Mouse (Mus musculus) cerebellum, adult 9-11 months (tissue): ENCODE measurements around the gene Sar1a.

Source experiments
- DNase-seq: peaks from one replicate; pipeline ENCODE4 v3.0.0; 2022

Sar1a gene

GRCm38 (mm10) chr10:61680015-61680913, at the start of gene Sar1a:
Gene Sar1a, plus strand, starts transcription at chr10:61680299.
- DNase-seq = peak; percentile 98

GRCm38 (mm10) chr10:61632445-61632844, 47.7 kb upstream of the Sar1a start:
- no peak for DNase-seq

GRCm38 (mm10) chr10:61637055-61637454, 43.0 kb upstream of the Sar1a start:
- DNase-seq = no peak

- DNase-seq = no peak
Observed at GRCm38 (mm10) chr10:61640363-61640762, 39.7 kb upstream of the Sar1a start.

- DNase-seq = no peak
Observed at GRCm38 (mm10) chr10:61646557-61646956, 33.5 kb upstream of the Sar1a start.

GRCm38 (mm10) chr10:61647790-61648736, 32.0 kb upstream of the Sar1a start, which contains the start of gene Ppa1:
Gene Ppa1, plus strand, starts transcription at chr10:61648552.
- peak; percentile 89 for DNase-seq

GRCm38 (mm10) chr10:61648737-61649645, 31.1 kb upstream of the Sar1a start:
- DNase-seq = peak; percentile 25

GRCm38 (mm10) chr10:61654105-61654504, 26.0 kb upstream of the Sar1a start:
- no peak for DNase-seq

- DNase-seq = no peak
Observed at GRCm38 (mm10) chr10:61654691-61655090, 25.4 kb upstream of the Sar1a start.

GRCm38 (mm10) chr10:61655188-61655587, 24.9 kb upstream of the Sar1a start:
- DNase-seq = no peak

GRCm38 (mm10) chr10:61656928-61657882, 22.9 kb upstream of the Sar1a start:
- DNase-seq = no peak

GRCm38 (mm10) chr10:61657985-61658384, 22.1 kb upstream of the Sar1a start:
- no peak for DNase-seq

GRCm38 (mm10) chr10:61661887-61662286, 18.2 kb upstream of the Sar1a start:
- DNase-seq = no peak

- no peak for DNase-seq
Observed at GRCm38 (mm10) chr10:61662391-61662988, 17.6 kb upstream of the Sar1a start.

GRCm38 (mm10) chr10:61665111-61665510, 15.0 kb upstream of the Sar1a start:
- no peak for DNase-seq

GRCm38 (mm10) chr10:61665651-61666050, 14.4 kb upstream of the Sar1a start:
- no peak for DNase-seq

- DNase-seq = no peak
Observed at GRCm38 (mm10) chr10:61669289-61669688, 10.8 kb upstream of the Sar1a start.

- DNase-seq = no peak
Observed at GRCm38 (mm10) chr10:61669896-61670295, 10.2 kb upstream of the Sar1a start.

GRCm38 (mm10) chr10:61670758-61671157, 9.3 kb upstream of the Sar1a start:
- DNase-seq = no peak

GRCm38 (mm10) chr10:61675935-61676334, 4.2 kb upstream of the Sar1a start:
- no peak for DNase-seq

GRCm38 (mm10) chr10:61679545-61679944, 554 bp upstream of the Sar1a start:
- DNase-seq = no peak
